Mouse (Mus musculus): ENCODE data around the gene P2ry12.

- TF ChIP-seq CTCF (conservative IDR thresholded peaks at IDR 0.05; ENCODE audit: low read length) (no peak), NANOG (IDR thresholded peaks at IDR 0.05; ENCODE audit: borderline replicate concordance, low read length) (no peak)
Observed at GRCm38 (mm10) chr3:59227696-59228095, 35.0 kb downstream of the P2ry12 start.

Data from E14TG2a.4 (cell line).